Mouse (Mus musculus) CD8-positive naive resting alpha-beta T cell, adult 2 months (primary cell): ENCODE results near the gene Hdac10.
A peak's percentile ranks its signal among the peaks of the same experiment; 100 is the strongest.

ENCODE experiments used
- DNase-seq, 2 experiments: peaks; one replicate each; pipeline ENCODE4 v3.0.0; 2022; ENCODE audit warnings: low read depth in 2 of 2, low spot score in 2 of 2

The Hdac10 gene

DNA sequence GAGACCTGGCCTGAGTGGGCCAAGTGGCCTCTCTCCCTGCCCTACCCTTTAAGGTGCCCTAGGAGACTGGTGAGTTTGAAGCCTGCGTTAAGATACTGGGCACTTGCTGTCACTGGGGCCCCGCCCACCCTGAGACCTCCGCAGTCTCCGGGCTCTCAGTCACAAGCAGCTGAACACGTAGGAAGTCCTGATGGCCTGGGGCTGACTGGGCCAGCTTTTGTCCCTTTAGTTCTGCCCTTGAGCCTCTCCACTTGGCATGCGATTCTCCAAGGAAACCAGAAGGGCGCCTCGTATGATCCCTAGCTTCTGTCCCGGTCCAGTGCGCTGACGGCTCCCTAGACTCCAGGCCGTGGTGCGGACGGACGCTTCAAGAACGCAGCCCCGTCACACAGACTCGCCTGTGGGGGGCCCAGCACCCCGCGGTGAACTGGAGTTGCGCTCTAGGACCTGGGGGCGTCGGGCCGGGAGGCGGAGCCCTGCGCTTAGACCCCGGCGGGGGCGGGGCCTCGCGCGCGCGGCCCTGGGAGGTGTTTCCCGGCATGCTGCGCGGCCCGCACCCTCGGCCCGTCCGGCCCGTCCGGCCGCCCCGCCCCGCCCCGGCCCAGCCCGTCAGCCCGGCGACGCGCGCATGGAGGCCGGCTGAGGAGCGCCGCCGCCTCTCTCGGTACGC is 52.9 kb downstream of the Hdac10 start:
- DNase-seq: peak; percentile 54 to 69

DNA sequence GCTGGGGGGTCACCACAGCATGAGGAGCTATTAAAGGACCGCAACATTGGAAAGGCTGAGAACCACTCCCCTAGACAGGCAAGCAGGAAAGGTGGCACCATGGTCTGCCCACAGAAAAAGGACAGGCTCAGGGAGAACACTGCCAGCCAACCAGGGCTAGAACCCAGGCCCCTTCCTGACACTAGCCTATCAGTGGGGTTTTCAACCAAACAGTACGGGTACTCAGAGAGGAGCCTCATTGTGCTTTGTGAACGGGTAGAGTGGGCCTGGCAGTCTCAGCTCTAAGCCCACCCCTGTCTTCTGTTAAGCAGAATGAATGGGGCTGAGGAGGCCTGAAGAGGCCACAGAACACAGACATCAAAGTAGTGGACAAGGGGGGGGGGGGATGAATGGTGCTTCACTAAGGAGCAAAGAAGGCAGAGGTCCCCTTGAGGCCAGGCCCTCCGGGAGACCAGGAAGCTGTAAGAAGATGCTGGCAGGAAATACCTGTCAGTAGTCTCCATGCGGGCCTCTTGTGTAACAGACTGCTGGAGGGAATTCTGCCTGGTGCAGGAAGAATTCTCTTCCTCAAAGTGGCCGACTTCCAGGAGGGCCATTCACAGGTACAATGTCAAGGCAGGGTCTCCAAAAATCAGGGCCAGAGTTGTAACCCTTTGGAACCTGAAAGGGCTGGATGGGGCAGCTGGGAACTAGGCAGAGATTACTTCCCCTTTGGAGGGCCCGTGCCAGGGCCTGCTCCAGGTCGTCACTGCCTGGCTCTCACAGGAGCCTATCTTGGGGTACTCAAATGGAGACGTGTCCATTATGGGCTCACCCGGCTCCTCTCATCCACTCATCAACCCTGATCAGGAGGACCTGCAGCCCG is 53.7 kb downstream of the Hdac10 start, which contains the start of gene Trabd:
Gene Trabd, plus strand, starts transcription at position 512 of the 865 bp plus-strand sequence.
- DNase-seq: no peak

GRCm38 (mm10) chr15:89073993-89074603 is 54.4 kb downstream of the Hdac10 start:
- no peak for DNase-seq
